Mouse (Mus musculus): ENCODE results near the gene Pmm2.

DNA sequence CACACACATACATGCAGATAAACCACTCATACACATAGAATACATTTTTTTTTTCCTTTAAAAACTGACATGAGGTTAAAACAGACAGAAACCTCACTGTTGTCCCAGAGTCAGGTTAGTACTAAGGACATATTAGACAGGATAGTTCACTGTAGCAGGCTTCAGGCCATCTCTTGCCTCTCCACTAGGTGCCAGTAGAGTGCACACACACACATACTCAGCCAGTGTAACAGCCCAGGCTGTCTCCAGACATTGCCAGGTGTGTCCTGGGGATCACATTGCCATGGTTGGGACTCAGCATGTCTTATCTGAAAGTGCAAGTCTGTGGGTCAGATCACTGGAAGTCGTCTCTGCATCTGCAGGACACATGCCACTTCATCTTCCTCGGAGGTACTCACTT is 6.4 kb downstream of the Pmm2 start:
- TF ChIP-seq POLR2A (IDR thresholded peaks at IDR 0.05; ENCODE audit: control insufficient read depth, low read depth, low read length) (no peak), CTCF (IDR thresholded peaks at IDR 0.05; ENCODE audit: control insufficient read depth, insufficient read depth, insufficient replicate concordance, low read depth, low read length) (peak; percentile 65; the same call in 1 of the 2 replicates)
